Comparison of ENCODE assay signal across 11 mouse cellular contexts in the genomic region with DNA sequence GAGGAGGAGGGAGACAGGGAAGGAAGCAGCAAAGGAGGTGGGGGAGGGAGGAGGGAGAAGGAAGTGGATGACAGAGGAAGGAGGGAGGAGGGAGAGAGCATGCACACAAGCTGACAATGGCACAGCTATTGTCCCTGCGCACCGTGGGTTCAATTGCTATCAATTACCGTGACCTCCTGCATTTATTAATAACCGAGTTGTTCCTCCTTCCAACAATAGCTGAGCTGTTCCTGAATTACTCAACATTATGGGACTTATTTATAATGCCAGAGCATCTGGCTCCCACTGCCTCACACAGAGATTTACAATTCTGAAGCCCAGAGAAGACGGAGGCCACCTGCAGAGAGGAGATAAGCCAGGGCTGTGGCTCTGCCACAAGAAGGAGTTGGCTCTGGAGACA. TPM values are rescaled to one million over a fixed set of nuclear protein-coding genes. Genes with fewer than 3 reads are reported as not detected.
A peak's percentile ranks its signal among the peaks of the same experiment; 100 is the strongest.
DNase-seq lines count a peak whose midpoint lies in the region; ATAC-seq and TF ChIP-seq lines count a peak whose summit lies in the region.
"Had no signal": no experiment of that assay in that cellular context is flagged by ENCODE, and none has a peak within 500 bp of the region (broad histone marks: within the 10 kb centered on the region; RNA-seq: fewer than 3 reads in every experiment).

No protein-coding gene starts in this region.

- peaks cover 2% of the 10 kb centered on the region; the same call in 1 of the 2 replicates for H3K27me3 ChIP-seq in forebrain, embryonic 13.5 days
- no peaks in the 10 kb centered on the region for H3K27me3 ChIP-seq in intestine, embryonic 16.5 days (replicated peaks; ENCODE audit: control insufficient read depth, insufficient read depth, low read length)
- 0 out of 2 replicates have a peak, but pooled peaks cover 4% of the 10 kb centered on the region for H3K27me3 ChIP-seq in heart, embryonic 11.5 days (ENCODE audit: control insufficient read depth, insufficient read depth, low read length)

- H3K36me3 ChIP-seq in forebrain, embryonic 13.5 days (ENCODE audit: poor library complexity, severe bottlenecking), result no peaks in the 10 kb centered on the region
- no peaks in the 10 kb centered on the region for H3K36me3 ChIP-seq in intestine, embryonic 16.5 days (ENCODE audit: control insufficient read depth, insufficient read depth, low read length)
- H3K36me3 ChIP-seq in heart, embryonic 11.5 days (ENCODE audit: control insufficient read depth, insufficient read depth, low read length), result no peaks in the 10 kb centered on the region

- TF ChIP-seq POLR2A in olfactory bulb, adult 2 months (IDR thresholded peaks at IDR 0.05; ENCODE audit: insufficient read depth, low read depth, low read length), result no peak

- H3K4me3 ChIP-seq in forebrain, embryonic 13.5 days, result no peak overlapping the region
- H3K4me3 ChIP-seq in intestine, embryonic 16.5 days (ENCODE audit: low read length), result no peak overlapping the region
- no peak overlapping the region for H3K4me3 ChIP-seq in olfactory bulb, adult 2 months (ENCODE audit: insufficient read depth, low read depth, low read length)
- no peak overlapping the region for H3K4me3 ChIP-seq in heart, embryonic 11.5 days (ENCODE audit: low read depth, low read length)

- TF ChIP-seq CTCF in olfactory bulb, adult 2 months (IDR thresholded peaks at IDR 0.05; ENCODE audit: insufficient read depth, low read depth, low read length), result no peak

- peaks cover 53% of the 10 kb centered on the region for H3K4me1 ChIP-seq in forebrain, embryonic 13.5 days
- peaks cover 17% of the 10 kb centered on the region for H3K4me1 ChIP-seq in intestine, embryonic 16.5 days (ENCODE audit: control insufficient read depth, insufficient read depth, low read length)
- peaks cover 71% of the 10 kb centered on the region for H3K4me1 ChIP-seq in olfactory bulb, adult 2 months (ENCODE audit: control insufficient read depth, insufficient read depth, low read length)
- peaks cover 20% of the 10 kb centered on the region for H3K4me1 ChIP-seq in heart, embryonic 11.5 days (ENCODE audit: control insufficient read depth, insufficient read depth, low read length)

- ATAC-seq in forebrain, embryonic 13.5 days, result no peak
- peak; percentile 39; the same call in 1 of the 2 replicates for ATAC-seq in intestine, embryonic 16.5 days
- no peak for ATAC-seq in heart, embryonic 11.5 days (replicated peaks; ENCODE audit: insufficient number of reproducible peaks, low FRiP score, low TSS enrichment)

- H3K4me2 ChIP-seq in forebrain, embryonic 13.5 days, result no peak overlapping the region
- no peak overlapping the region for H3K4me2 ChIP-seq in intestine, embryonic 16.5 days (ENCODE audit: low read depth, low read length)
- H3K4me2 ChIP-seq in heart, embryonic 11.5 days, result no peak overlapping the region

- no peak overlapping the region for H3K9ac ChIP-seq in forebrain, embryonic 13.5 days
- H3K9ac ChIP-seq in intestine, embryonic 16.5 days (ENCODE audit: low read depth, low read length), result no peak overlapping the region
- no peak overlapping the region for H3K9ac ChIP-seq in heart, embryonic 11.5 days (ENCODE audit: low read depth, low read length)

- H3K9me3 ChIP-seq in forebrain, embryonic 13.5 days (replicated peaks), result no peaks in the 10 kb centered on the region
- H3K9me3 ChIP-seq in intestine, embryonic 16.5 days (ENCODE audit: control insufficient read depth, low read length), result no peaks in the 10 kb centered on the region
- H3K9me3 ChIP-seq in heart, embryonic 11.5 days (replicated peaks; ENCODE audit: control insufficient read depth, low read length), result no peaks in the 10 kb centered on the region

- peak; percentile 44 to 46 for DNase-seq in right cerebral cortex, adult 2 months (ENCODE audit: low spot score in 2 of 2)
- DNase-seq in right cerebral cortex, postnatal 36 days (ENCODE audit: low spot score in 2 of 2), result no peak
- DNase-seq in gastrocnemius, postnatal 10 days, result no peak
- no peak for DNase-seq in frontal cortex, postnatal 36 days (ENCODE audit: low spot score in 2 of 2)
- DNase-seq: cerebellum, adult 11 months; lung, postnatal 14 days had no signal

- peak overlapping the region; percentile 82 for H3K27ac ChIP-seq in forebrain, embryonic 13.5 days
- H3K27ac ChIP-seq in intestine, embryonic 16.5 days (ENCODE audit: low read length), result peak overlapping the region; percentile 28; the same call in 1 of the 2 replicates
- peak overlapping the region; percentile 70 for H3K27ac ChIP-seq in olfactory bulb, adult 2 months (ENCODE audit: insufficient read depth, low read depth, low read length)
- H3K27ac ChIP-seq in heart, embryonic 11.5 days (ENCODE audit: low read depth, low read length), result no peak overlapping the region
- H3K27ac ChIP-seq: kidney, postnatal 0 days had no signal

- WGBS in forebrain, embryonic 13.5 days, result 9% methylated on average over 5 of the region's 5 CpGs
- 19% methylated on average over 5 of the region's 5 CpGs for WGBS in intestine, embryonic 16.5 days
- 9% methylated on average over 5 of the region's 5 CpGs for WGBS in olfactory bulb, adult 2 months
- WGBS in heart, embryonic 11.5 days (ENCODE audit: insufficient replicate concordance), result 45% methylated on average over 5 of the region's 5 CpGs

RNA-seq across cellular contexts. Expression of a gene that starts 44.8 kb away (rescaled TPM):
- polyA plus RNA-seq in forebrain, embryonic 13.5 days (2015; fragmentation: Nextera tagmentation; extraction: Ambion mirVana), result 0.65 and 0.68 TPM in 2 replicates
- polyA plus RNA-seq in intestine, embryonic 16.5 days (2015; fragmentation: Nextera tagmentation; extraction: Ambion mirVana), result 0.31 and 0.40 TPM in 2 replicates
- not detected in 2 replicates for polyA plus RNA-seq in olfactory bulb, adult 2 months (2012; ENCODE audit: insufficient read depth, insufficient read length, low replicate concordance, missing spikeins)
- 100 to 1,000 TPM; 327 to 359 TPM for total RNA-seq in gastrocnemius, postnatal 10 days (2021)
- 22.2 and 26.3 TPM in 2 replicates for polyA plus RNA-seq in heart, embryonic 11.5 days (2014; fragmentation: Nextera tagmentation; extraction: Ambion mirVana)

Comparison
In these comparisons a context has a peak if more than half of its experiments do, and no peak if none do; other contexts are left out.
1. DNase-seq: peak in right cerebral cortex, adult 2 months (2 of 2); none in right cerebral cortex, postnatal 36 days (0 of 2), gastrocnemius, postnatal 10 days (single experiment) and frontal cortex, postnatal 36 days (0 of 2).
2. RNA of a gene that starts 44.8 kb away (polyA plus RNA-seq): 22.2 to 26.3 TPM in heart, embryonic 11.5 days; 0.65 to 0.68 TPM in forebrain, embryonic 13.5 days, 0.31 to 0.40 TPM in intestine, embryonic 16.5 days and not detected in olfactory bulb, adult 2 months; every median in the first group is over 10 times any median in the second.